Mouse (Mus musculus): ENCODE data around the gene Gm8906. TPM values are rescaled to one million over a fixed set of nuclear protein-coding genes. Genes with fewer than 3 reads are reported as not detected.
"Not testable (repeated sequence)": the region's sequence is repeated elsewhere in the genome, so short reads cannot be mapped to it uniquely, and the experiment has no call there.

The Gm8906 gene
- not detected in 2 replicates for polyA plus RNA-seq (2012; ENCODE audit: insufficient read depth, insufficient read length, missing spikeins)

GRCm38 (mm10) chr5:11502385-11502784 lies at the start of gene Gm8906:
Gene Gm8906 (plus strand): TSS chr5:11502685.
- not testable (repeated sequence) for H3K27ac ChIP-seq (replicated peaks; ENCODE audit: low read depth, low read length); H3K4me3 ChIP-seq (ENCODE audit: insufficient read depth, low read depth, low read length); H3K4me1 ChIP-seq (ENCODE audit: control insufficient read depth, insufficient read depth, insufficient read length, low read length)

Other genes starting within 250 kb of the Gm8906 start
- not detected in 2 replicates for gene Gm8890, start 246.7 kb upstream of the Gm8906 start, polyA plus RNA-seq (2012; ENCODE audit: insufficient read depth, insufficient read length, missing spikeins)
- gene Speer1, start 161.2 kb upstream of the Gm8906 start, polyA plus RNA-seq (2012; ENCODE audit: insufficient read depth, insufficient read length, missing spikeins) = not detected in 2 replicates
- gene Gm8897, start 86.3 kb upstream of the Gm8906 start, polyA plus RNA-seq (2012; ENCODE audit: insufficient read depth, insufficient read length, missing spikeins) = not detected in 2 replicates
- gene Gm6460, start 92.2 kb downstream of the Gm8906 start, polyA plus RNA-seq (2012; ENCODE audit: insufficient read depth, insufficient read length, missing spikeins) = not detected in 2 replicates
- not detected in 2 replicates for gene Gm8922, start 179.3 kb downstream of the Gm8906 start, polyA plus RNA-seq (2012; ENCODE audit: insufficient read depth, insufficient read length, missing spikeins)

Data from brown adipose tissue, adult 24 weeks (tissue).